Mouse (Mus musculus): ENCODE data around the gene Ophn1.

- TF ChIP-seq POLR2A (IDR thresholded peaks at IDR 0.05; ENCODE audit: insufficient read depth, low read depth, low read length) (no peak), CTCF (IDR thresholded peaks at IDR 0.05) (no peak), EP300 (IDR thresholded peaks at IDR 0.05; ENCODE audit: insufficient read depth, low read depth, low read length) (no peak)
Observed at GRCm38 (mm10) chrX:98514359-98514904, 376.4 kb downstream of the Ophn1 start.
